Comparison of ENCODE assay signal across 10 mouse cellular contexts in genomic region chr16:87746728-87747127, GRCm38 (mm10). TPM values are rescaled to one million over a fixed set of nuclear protein-coding genes. Genes with fewer than 3 reads are reported as not detected.
DNase-seq lines count a peak whose midpoint lies in the region; ATAC-seq lines count a peak whose summit lies in the region.
"Had no signal": no experiment of that assay in that cellular context is flagged by ENCODE, and none has a peak within 500 bp of the region (broad histone marks: within the 10 kb centered on the region; RNA-seq: fewer than 3 reads in every experiment).

No protein-coding gene starts in this region.

- no peak overlapping the region for H3K27ac ChIP-seq in hindbrain, embryonic 10.5 days
- no peak overlapping the region for H3K27ac ChIP-seq in hindbrain, embryonic 16.5 days (ENCODE audit: low read depth, low read length)
- H3K27ac ChIP-seq in limb, embryonic 10.5 days: no peak overlapping the region
- H3K27ac ChIP-seq: embryonic facial prominence, embryonic 13.5 days; neural tube, embryonic 12.5 days had no signal

- ATAC-seq in hindbrain, embryonic 16.5 days: no peak
- ATAC-seq in erythroid progenitor cell, adult 5-6 weeks (replicated peaks; ENCODE audit: low FRiP score, poor library complexity, severe bottlenecking): peak; percentile 92
- ATAC-seq in inflammation-experienced regulatory T-cells, adult 6 months: peak; percentile 97

- H3K9ac ChIP-seq in hindbrain, embryonic 16.5 days (ENCODE audit: low read depth, low read length): no peak overlapping the region
- H3K9ac ChIP-seq: embryonic facial prominence, embryonic 13.5 days; neural tube, embryonic 12.5 days had no signal

- H3K9me3 ChIP-seq in hindbrain, embryonic 10.5 days: 0 out of 2 replicates have a peak, but pooled peaks cover 3% of the 10 kb centered on the region
- no peaks in the 10 kb centered on the region for H3K9me3 ChIP-seq in hindbrain, embryonic 16.5 days (ENCODE audit: control insufficient read depth, low read length)
- no peaks in the 10 kb centered on the region for H3K9me3 ChIP-seq in limb, embryonic 10.5 days (replicated peaks)
- H3K9me3 ChIP-seq: neural tube, embryonic 12.5 days had no signal

- peaks cover 20% of the 10 kb centered on the region for H3K4me1 ChIP-seq in hindbrain, embryonic 10.5 days (replicated peaks)
- H3K4me1 ChIP-seq in hindbrain, embryonic 16.5 days (ENCODE audit: control insufficient read depth, insufficient read depth, low read depth, low read length): no peaks in the 10 kb centered on the region
- H3K4me1 ChIP-seq in limb, embryonic 10.5 days: no peaks in the 10 kb centered on the region
- H3K4me1 ChIP-seq: embryonic facial prominence, embryonic 13.5 days; neural tube, embryonic 12.5 days had no signal

- no peak overlapping the region for H3K4me2 ChIP-seq in hindbrain, embryonic 16.5 days (ENCODE audit: low read length)
- H3K4me2 ChIP-seq: embryonic facial prominence, embryonic 13.5 days; neural tube, embryonic 12.5 days had no signal

- H3K27me3 ChIP-seq in hindbrain, embryonic 10.5 days (ENCODE audit: insufficient read depth, poor library complexity, severe bottlenecking): no peaks in the 10 kb centered on the region
- H3K27me3 ChIP-seq in hindbrain, embryonic 16.5 days (replicated peaks; ENCODE audit: control insufficient read depth, insufficient read depth, low read length): no peaks in the 10 kb centered on the region
- no peaks in the 10 kb centered on the region for H3K27me3 ChIP-seq in limb, embryonic 10.5 days (ENCODE audit: low read depth, poor library complexity, severe bottlenecking)
- H3K27me3 ChIP-seq: embryonic facial prominence, embryonic 13.5 days; neural tube, embryonic 12.5 days had no signal

- no peaks in the 10 kb centered on the region for H3K36me3 ChIP-seq in hindbrain, embryonic 10.5 days
- no peaks in the 10 kb centered on the region for H3K36me3 ChIP-seq in hindbrain, embryonic 16.5 days (ENCODE audit: control insufficient read depth, insufficient read depth, low read length)
- no peaks in the 10 kb centered on the region for H3K36me3 ChIP-seq in limb, embryonic 10.5 days
- H3K36me3 ChIP-seq: embryonic facial prominence, embryonic 13.5 days; neural tube, embryonic 12.5 days had no signal

- WGBS in hindbrain, embryonic 10.5 days: 20% methylated on average over 5 of the region's 5 CpGs
- WGBS in hindbrain, embryonic 16.5 days: 26% methylated on average over 5 of the region's 5 CpGs
- 24% methylated on average over 5 of the region's 5 CpGs for WGBS in limb, embryonic 10.5 days

- H3K4me3 ChIP-seq in hindbrain, embryonic 10.5 days: no peak overlapping the region
- no peak overlapping the region for H3K4me3 ChIP-seq in hindbrain, embryonic 16.5 days (ENCODE audit: low read length)
- no peak overlapping the region for H3K4me3 ChIP-seq in limb, embryonic 10.5 days
- H3K4me3 ChIP-seq: embryonic facial prominence, embryonic 13.5 days; neural tube, embryonic 12.5 days had no signal

- DNase-seq in hindbrain, embryonic 10.5 days (ENCODE audit: low spot score): peak; percentile 74
- DNase-seq in adrenal gland, adult (ENCODE audit: inconsistent age in 2 of 2, low spot score in 1 of 2): peak; percentile 78 to 93
- DNase-seq in limb, embryonic 10.5 days (ENCODE audit: low spot score): peak; percentile 83
- DNase-seq in natural killer cell, adult 2 months (ENCODE audit: low spot score in 2 of 2): peak; percentile 63 to 76
- peak; percentile 61 to 70 for DNase-seq in thymus, adult 18-20 months

RNA-seq across cellular contexts. Expression of gene Bach1, which starts 48.0 kb away (rescaled TPM):
- polyA plus RNA-seq in hindbrain, embryonic 10.5 days (2016; fragmentation: Nextera tagmentation; extraction: Ambion mirVana): 15.4 and 19.3 TPM in 2 replicates
- 15.8 and 17.4 TPM in 2 replicates for polyA plus RNA-seq in hindbrain, embryonic 16.5 days (2015; fragmentation: Nextera tagmentation; extraction: Ambion mirVana)
- total RNA-seq in erythroid progenitor cell, adult 5-6 weeks (2015; ENCODE audit: low replicate concordance): 19.5 and 22.6 TPM in 2 replicates
- total RNA-seq in erythroid progenitor cell, adult 5-6 weeks (2017; ENCODE audit: low replicate concordance): 28.5 and 37.6 TPM in 2 replicates
- 1 to 10 TPM; 1.6 to 3.7 (median 3.5) TPM for polyA plus RNA-seq in inflammation-experienced regulatory T-cells, adult 6 months (2017; shearing (Covaris generic))
- polyA plus RNA-seq in limb, embryonic 10.5 days (2016; fragmentation: Nextera tagmentation; extraction: Ambion mirVana): 12.5 and 15.4 TPM in 2 replicates
